Mouse (Mus musculus): ENCODE measurements around the gene March11. TPM values are rescaled to one million over a fixed set of nuclear protein-coding genes. Genes with fewer than 3 reads are reported as not detected.

The March11 gene
- polyA plus RNA-seq, 1 experiment from 2014 or later, result 0.50 TPM

- H3K9me3 ChIP-seq, result no peaks in the 10 kb centered on the region
- H3K9ac ChIP-seq, result no peak overlapping the region
- H3K27ac ChIP-seq, result no peak overlapping the region
- no peaks in the 10 kb centered on the region for H3K36me3 ChIP-seq
- H3K4me2 ChIP-seq (replicated peaks), result no peak overlapping the region
- no peaks in the 10 kb centered on the region for H3K4me1 ChIP-seq
- no peak overlapping the region for H3K4me3 ChIP-seq
- WGBS, result 47% methylated on average over 2 of the region's 2 CpGs
- ATAC-seq (ENCODE audit: low FRiP score, low read depth), result no peak
- H3K27me3 ChIP-seq, result no peaks in the 10 kb centered on the region
These were observed 68.5 kb downstream of the March11 start for GRCm38 (mm10) chr15:26377355-26377754.

GRCm38 (mm10) chr15:26378879-26379278, 70.0 kb downstream of the March11 start:
- Histone ChIP-seq H3K27me3 (no peaks in the 10 kb centered on the region), H3K36me3 (no peaks in the 10 kb centered on the region), H3K9me3 (no peaks in the 10 kb centered on the region), H3K27ac (no peak overlapping the region), H3K4me3 (no peak overlapping the region), H3K4me1 (no peaks in the 10 kb centered on the region), H3K4me2 (replicated peaks) (no peak overlapping the region), H3K9ac (no peak overlapping the region)
- no peak for ATAC-seq (ENCODE audit: low FRiP score, low read depth)
- 81% methylated on average over 4 of the region's 4 CpGs for WGBS

GRCm38 (mm10) chr15:26379831-26380230, 71.0 kb downstream of the March11 start:
- H3K27me3 ChIP-seq, result no peaks in the 10 kb centered on the region
- no peak overlapping the region for H3K4me3 ChIP-seq
- H3K4me1 ChIP-seq, result no peaks in the 10 kb centered on the region
- WGBS, result 68% methylated on average over 3 of the region's 3 CpGs
- H3K27ac ChIP-seq, result no peak overlapping the region
- no peak overlapping the region for H3K9ac ChIP-seq
- ATAC-seq (ENCODE audit: low FRiP score, low read depth), result no peak
- no peak overlapping the region for H3K4me2 ChIP-seq (replicated peaks)
- H3K9me3 ChIP-seq, result no peaks in the 10 kb centered on the region
- no peaks in the 10 kb centered on the region for H3K36me3 ChIP-seq

- H3K27ac ChIP-seq, result no peak overlapping the region
- no peak overlapping the region for H3K9ac ChIP-seq
- H3K36me3 ChIP-seq, result no peaks in the 10 kb centered on the region
- WGBS, result 79% methylated on average over 1 of the region's 1 CpGs
- ATAC-seq (ENCODE audit: low FRiP score, low read depth), result no peak
- H3K4me3 ChIP-seq, result no peak overlapping the region
- no peaks in the 10 kb centered on the region for H3K9me3 ChIP-seq
- H3K4me2 ChIP-seq (replicated peaks), result no peak overlapping the region
- no peaks in the 10 kb centered on the region for H3K4me1 ChIP-seq
- H3K27me3 ChIP-seq, result no peaks in the 10 kb centered on the region
These were observed 72.0 kb downstream of the March11 start for GRCm38 (mm10) chr15:26380844-26381243.

- WGBS, result 80% methylated on average over 9 of the region's 9 CpGs
- H3K4me2 ChIP-seq (replicated peaks), result no peak overlapping the region
- no peaks in the 10 kb centered on the region for H3K27me3 ChIP-seq
- ATAC-seq (ENCODE audit: low FRiP score, low read depth), result no peak
- no peaks in the 10 kb centered on the region for H3K9me3 ChIP-seq
- H3K27ac ChIP-seq, result no peak overlapping the region
- no peak overlapping the region for H3K4me3 ChIP-seq
- no peaks in the 10 kb centered on the region for H3K36me3 ChIP-seq
- H3K4me1 ChIP-seq, result no peaks in the 10 kb centered on the region
- no peak overlapping the region for H3K9ac ChIP-seq
These were observed 81.2 kb downstream of the March11 start for GRCm38 (mm10) chr15:26390001-26390400.

- no peak for ATAC-seq (ENCODE audit: low FRiP score, low read depth)
- H3K4me2 ChIP-seq (replicated peaks), result no peak overlapping the region
- no peaks in the 10 kb centered on the region for H3K36me3 ChIP-seq
- no peaks in the 10 kb centered on the region for H3K27me3 ChIP-seq
- H3K4me3 ChIP-seq, result no peak overlapping the region
- WGBS, result 93% methylated on average over 2 of the region's 2 CpGs
- no peaks in the 10 kb centered on the region for H3K4me1 ChIP-seq
- no peak overlapping the region for H3K9ac ChIP-seq
- no peak overlapping the region for H3K27ac ChIP-seq
- no peaks in the 10 kb centered on the region for H3K9me3 ChIP-seq
These were observed 87.7 kb downstream of the March11 start for GRCm38 (mm10) chr15:26396556-26396955.

- H3K36me3 ChIP-seq, result no peaks in the 10 kb centered on the region
- H3K9me3 ChIP-seq, result no peaks in the 10 kb centered on the region
- H3K27me3 ChIP-seq, result no peaks in the 10 kb centered on the region
- no peak overlapping the region for H3K4me3 ChIP-seq
- ATAC-seq (ENCODE audit: low FRiP score, low read depth), result no peak
- H3K27ac ChIP-seq, result no peak overlapping the region
- no peak overlapping the region for H3K9ac ChIP-seq
- no peak overlapping the region for H3K4me2 ChIP-seq (replicated peaks)
- 88% methylated on average over 3 of the region's 3 CpGs for WGBS
- no peaks in the 10 kb centered on the region for H3K4me1 ChIP-seq
These were observed 116.4 kb downstream of the March11 start for GRCm38 (mm10) chr15:26425284-26425683.

GRCm38 (mm10) chr15:26426231-26426630, 117.4 kb downstream of the March11 start:
- H3K4me1 ChIP-seq, result no peaks in the 10 kb centered on the region; the same call in 1 of the 2 replicates
- ATAC-seq (ENCODE audit: low FRiP score, low read depth), result no peak
- no peaks in the 10 kb centered on the region for H3K27me3 ChIP-seq
- H3K9ac ChIP-seq, result no peak overlapping the region
- no peak overlapping the region for H3K4me2 ChIP-seq (replicated peaks)
- no peak overlapping the region for H3K27ac ChIP-seq
- no peaks in the 10 kb centered on the region for H3K36me3 ChIP-seq
- H3K4me3 ChIP-seq, result no peak overlapping the region
- no peaks in the 10 kb centered on the region for H3K9me3 ChIP-seq

- no peak for ATAC-seq (ENCODE audit: low FRiP score, low read depth)
- Histone ChIP-seq H3K4me1 (no peaks in the 10 kb centered on the region; the same call in 1 of the 2 replicates), H3K4me2 (replicated peaks) (no peak overlapping the region), H3K9ac (no peak overlapping the region), H3K27me3 (no peaks in the 10 kb centered on the region), H3K4me3 (no peak overlapping the region), H3K9me3 (no peaks in the 10 kb centered on the region), H3K27ac (no peak overlapping the region), H3K36me3 (no peaks in the 10 kb centered on the region)
- WGBS, result 59% methylated on average over 2 of the region's 2 CpGs
These were observed 121.7 kb downstream of the March11 start for GRCm38 (mm10) chr15:26430565-26430964.

GRCm38 (mm10) chr15:26432676-26433075, 123.8 kb downstream of the March11 start:
- ATAC-seq (ENCODE audit: low FRiP score, low read depth), result no peak
- H3K9me3 ChIP-seq, result no peaks in the 10 kb centered on the region
- no peak overlapping the region for H3K27ac ChIP-seq
- no peak overlapping the region for H3K4me2 ChIP-seq (replicated peaks)
- no peak overlapping the region for H3K4me3 ChIP-seq
- no peak overlapping the region for H3K9ac ChIP-seq
- H3K36me3 ChIP-seq, result no peaks in the 10 kb centered on the region
- no peaks in the 10 kb centered on the region; the same call in 1 of the 2 replicates for H3K4me1 ChIP-seq
- no peaks in the 10 kb centered on the region for H3K27me3 ChIP-seq
- 75% methylated on average over 2 of the region's 2 CpGs for whole genome bisulfite sequencing

- H3K36me3 ChIP-seq, result no peaks in the 10 kb centered on the region
- H3K9ac ChIP-seq, result no peak overlapping the region
- H3K4me3 ChIP-seq, result no peak overlapping the region
- 77% methylated on average over 7 of the region's 7 CpGs for WGBS
- no peak overlapping the region for H3K27ac ChIP-seq
- no peaks in the 10 kb centered on the region for H3K9me3 ChIP-seq
- H3K27me3 ChIP-seq, result no peaks in the 10 kb centered on the region
- no peak for ATAC-seq (ENCODE audit: low FRiP score, low read depth)
- H3K4me2 ChIP-seq (replicated peaks), result no peak overlapping the region
- no peaks in the 10 kb centered on the region for H3K4me1 ChIP-seq
These were observed 126.9 kb downstream of the March11 start for GRCm38 (mm10) chr15:26435725-26436124.

- Histone ChIP-seq H3K27ac (no peak overlapping the region), H3K9me3 (no peaks in the 10 kb centered on the region)
These were observed 128.3 kb downstream of the March11 start for GRCm38 (mm10) chr15:26437113-26437512.

More at GRCm38 (mm10) chr15:26437113-26437512, 128.3 kb downstream of the March11 start:
- Histone ChIP-seq H3K4me3 (no peak overlapping the region), H3K4me2 (replicated peaks) (no peak overlapping the region), H3K9ac (no peak overlapping the region), H3K4me1 (no peaks in the 10 kb centered on the region), H3K27me3 (no peaks in the 10 kb centered on the region), H3K36me3 (no peaks in the 10 kb centered on the region)
- ATAC-seq (ENCODE audit: low FRiP score, low read depth), result no peak
- WGBS, result 48% methylated on average over 2 of the region's 2 CpGs

All from limb, embryonic 13.5 days (tissue).